Mouse (Mus musculus) adrenal gland, postnatal 10 days (tissue): Measurements from ENCODE around the gene Lrrc2. TPM values are rescaled to one million over a fixed set of nuclear protein-coding genes. Genes with fewer than 3 reads are reported as not detected.

Source experiments
- DNase-seq: peaks from one replicate; pipeline ENCODE4 v3.0.0; 2021; ENCODE audit warnings: mixed read lengths
- long read RNA-seq, 2 experiments: library from polyadenylated mRNA; stranded (forward); transcript quantifications; one replicate each; pipeline ENCODE4 v2.0.0; 2021
- total RNA-seq, 2 experiments: library from RNA; stranded (reverse); gene quantifications; 2 replicates each; pipeline ENCODE4 v1.2.3; 2021

The Lrrc2 gene
- total RNA-seq, result 1 to 10 TPM; 2.2 to 5.4 TPM
- long read RNA-seq, experiment 1, partial matches to known transcripts, result 0 of 4 reads
- long read RNA-seq, experiment 1, other reads (novel, unspliced or antisense), result 4 of 4 reads
- long read RNA-seq, experiment 2, partial matches to known transcripts, result 1 of 1 reads
- long read RNA-seq, experiment 2, other reads (novel, unspliced or antisense), result 0 of 1 reads

DNA sequence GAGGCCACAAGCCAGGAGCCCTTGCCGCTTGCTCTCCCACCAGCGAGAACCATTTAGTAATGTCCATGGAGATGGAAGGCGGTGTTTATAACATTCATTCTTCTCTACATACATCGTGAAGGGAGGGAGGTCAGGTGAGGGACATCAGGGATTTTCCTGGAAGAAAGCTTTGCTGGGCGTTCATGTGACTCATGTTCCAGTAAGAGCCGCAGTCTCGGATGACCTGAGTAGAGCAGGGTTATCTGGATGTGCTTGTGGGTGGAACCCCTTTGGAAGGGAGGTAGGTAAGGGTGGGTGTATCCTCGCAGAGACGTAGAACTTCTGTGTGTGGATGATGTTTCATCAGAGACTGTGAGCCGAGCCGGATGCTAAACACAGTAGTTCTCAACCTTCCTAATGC is at the start of gene Lrrc2:
Lrrc2 (plus strand) TSS at position 149 of the 400 bp plus-strand sequence.
- no peak for DNase-seq

DNA sequence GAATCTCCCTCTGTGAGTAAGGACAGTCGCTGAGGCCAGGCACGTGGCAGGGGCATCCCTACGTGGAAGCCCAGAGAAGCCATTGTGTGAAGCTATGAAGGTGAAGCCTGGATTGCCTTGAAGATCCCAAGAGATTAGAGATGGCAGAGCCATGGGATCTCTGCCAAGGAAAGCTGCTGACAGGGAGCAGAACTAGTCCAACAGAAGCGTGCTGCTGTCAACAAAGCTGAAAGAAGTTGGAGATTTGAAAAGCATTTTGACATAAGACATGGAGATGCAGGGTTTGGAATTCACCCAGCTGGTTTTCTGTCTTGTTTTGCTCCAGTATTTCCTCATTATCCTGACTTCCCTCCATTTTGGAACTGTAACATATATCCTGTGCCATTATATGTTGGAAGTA is 49.1 kb upstream of the Lrrc2 start:
- peak; percentile 34 for DNase-seq

DNA sequence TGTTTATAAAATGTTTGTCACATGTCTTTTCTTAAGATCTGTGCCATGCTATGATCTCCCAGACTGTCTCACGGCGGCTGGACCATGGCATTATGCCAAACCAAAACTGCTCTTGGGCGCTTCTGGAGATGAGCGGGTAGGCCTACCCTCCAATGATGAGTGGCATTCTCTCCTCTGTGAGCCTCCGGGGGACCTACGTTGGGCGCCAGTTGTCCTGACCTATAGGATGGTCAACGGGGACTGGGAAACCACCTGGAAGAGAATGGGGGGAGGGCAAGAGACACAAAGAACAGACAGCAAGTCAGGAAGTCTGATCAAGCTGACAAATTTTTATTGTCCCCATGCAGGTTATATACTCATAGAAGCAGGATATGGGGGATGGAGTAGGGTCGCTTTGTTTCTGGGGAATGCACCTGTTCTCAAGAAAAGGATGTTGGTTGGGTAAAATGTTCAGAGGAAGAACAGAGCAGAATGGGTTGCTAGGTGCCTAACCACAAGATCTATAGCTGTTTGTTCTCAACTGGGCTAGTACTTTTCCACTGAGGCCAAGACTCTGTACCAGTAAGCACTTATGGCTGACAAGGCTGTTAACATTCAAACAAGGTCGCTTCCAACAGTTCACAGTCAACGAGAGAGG is 44.0 kb upstream of the Lrrc2 start:
- no peak for DNase-seq

DNA sequence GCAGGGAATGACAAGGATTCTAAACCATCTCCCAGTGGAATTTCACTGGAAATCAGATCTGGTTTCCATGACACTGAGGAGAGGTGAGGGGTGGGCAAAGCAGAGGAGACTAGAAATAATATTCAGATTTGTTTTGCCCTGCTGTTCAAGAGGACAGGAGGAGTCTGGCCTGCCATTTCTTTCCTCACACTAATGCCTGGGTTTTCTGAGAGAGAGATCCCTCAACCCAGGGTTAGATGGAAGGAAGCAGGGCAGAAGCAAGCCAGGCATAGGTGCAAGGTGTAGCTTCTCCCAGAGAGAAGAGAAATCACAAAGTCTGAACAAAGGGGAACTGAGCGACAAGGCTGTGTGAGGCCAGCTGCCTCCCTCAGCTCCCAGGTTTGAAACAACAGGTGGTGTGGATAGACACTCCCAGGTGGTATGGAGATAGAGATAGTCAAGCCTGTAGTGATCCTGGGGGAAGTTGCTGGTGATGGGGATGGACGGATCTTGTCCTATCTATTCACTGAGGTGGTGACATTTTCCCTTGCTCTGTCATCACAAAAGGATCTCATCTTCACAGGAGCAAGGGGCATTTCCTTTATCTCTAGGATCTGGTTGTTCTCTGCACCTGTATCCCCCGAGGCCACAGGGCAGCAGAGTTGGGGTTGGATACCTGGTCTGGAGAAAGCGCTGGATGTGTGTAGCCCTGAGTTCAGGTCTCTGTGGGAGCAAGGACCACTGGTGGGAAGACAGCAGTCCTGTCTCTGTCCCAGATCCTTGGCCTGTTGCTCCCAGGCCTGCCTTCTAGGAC is 43.3 kb upstream of the Lrrc2 start:
- DNase-seq, result no peak

DNA sequence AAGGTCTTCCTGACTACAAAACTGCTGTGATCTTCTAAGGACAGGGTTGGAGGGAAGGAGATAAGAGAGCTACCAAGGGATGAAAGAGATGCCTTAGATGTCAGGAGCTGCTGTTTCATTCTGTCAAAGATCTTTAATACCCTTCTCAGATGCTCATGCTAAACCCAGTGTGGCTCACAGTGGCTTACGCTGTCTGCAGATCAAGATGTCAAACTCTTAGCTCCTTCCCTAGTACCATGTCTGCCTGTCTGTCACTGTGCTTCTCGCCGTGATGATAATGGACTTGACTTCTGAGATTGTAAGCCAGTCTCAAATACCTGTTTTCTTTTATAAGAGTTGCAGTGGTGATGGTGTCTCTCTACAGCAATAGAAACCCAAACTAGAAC is 42.7 kb upstream of the Lrrc2 start:
- DNase-seq, result no peak

DNA sequence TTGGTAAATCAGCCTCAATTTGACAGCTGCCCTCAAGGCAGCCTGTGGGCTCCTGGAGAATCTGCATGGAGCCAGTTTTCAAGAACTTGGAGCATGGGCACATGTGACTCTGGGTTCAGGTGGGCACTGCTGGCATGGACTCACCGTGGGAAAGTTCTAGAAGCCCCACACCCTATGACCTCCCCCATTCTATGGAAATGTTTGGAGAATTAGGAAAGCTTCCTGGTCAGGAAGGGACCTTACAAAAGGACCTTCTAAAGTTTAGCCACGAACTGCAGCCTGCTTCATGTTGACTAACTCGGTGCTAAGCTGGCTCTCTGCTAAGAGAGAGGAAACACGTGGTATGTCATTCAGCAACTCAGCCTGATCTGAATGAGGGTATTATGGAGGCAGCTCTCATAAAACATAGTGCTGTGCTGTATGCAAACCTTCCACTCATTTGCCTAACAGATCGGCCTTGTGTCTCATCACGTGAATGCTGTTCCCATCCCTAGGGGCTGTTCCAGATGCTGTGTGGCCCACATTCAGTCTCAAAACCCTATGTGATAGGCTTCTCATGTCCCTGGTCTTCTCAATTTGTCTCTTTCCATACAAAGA is 41.9 kb upstream of the Lrrc2 start:
- DNase-seq, result no peak

DNA sequence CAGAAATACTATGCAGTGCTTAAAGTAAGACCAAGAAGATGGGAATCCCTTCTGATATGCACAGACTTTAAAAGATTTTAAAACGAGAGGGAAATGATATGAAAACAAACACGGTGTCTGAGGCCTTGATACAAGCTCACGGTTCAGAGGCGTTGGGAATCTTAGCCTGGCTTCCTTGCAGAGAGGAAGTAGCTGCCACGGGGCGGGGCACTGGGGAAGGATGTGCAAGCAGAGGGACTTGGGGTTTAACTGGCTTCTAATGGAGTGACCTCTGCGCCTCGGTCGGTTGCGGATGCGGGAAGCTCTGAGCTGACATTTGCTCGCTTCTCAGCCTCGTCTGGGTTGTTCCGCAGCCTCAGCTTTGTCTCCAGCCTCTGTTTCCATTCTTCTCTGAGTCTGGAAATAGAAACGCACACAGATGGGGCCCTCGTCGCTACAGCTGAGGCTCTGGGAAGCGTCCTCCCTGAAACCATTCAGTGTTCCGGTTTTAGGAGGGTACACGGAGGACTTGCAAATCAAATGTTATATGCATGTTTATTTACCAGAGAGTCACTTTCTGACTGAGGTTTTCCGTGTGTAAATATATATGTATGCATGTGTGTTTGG is 36.6 kb upstream of the Lrrc2 start:
- DNase-seq, result no peak

DNA sequence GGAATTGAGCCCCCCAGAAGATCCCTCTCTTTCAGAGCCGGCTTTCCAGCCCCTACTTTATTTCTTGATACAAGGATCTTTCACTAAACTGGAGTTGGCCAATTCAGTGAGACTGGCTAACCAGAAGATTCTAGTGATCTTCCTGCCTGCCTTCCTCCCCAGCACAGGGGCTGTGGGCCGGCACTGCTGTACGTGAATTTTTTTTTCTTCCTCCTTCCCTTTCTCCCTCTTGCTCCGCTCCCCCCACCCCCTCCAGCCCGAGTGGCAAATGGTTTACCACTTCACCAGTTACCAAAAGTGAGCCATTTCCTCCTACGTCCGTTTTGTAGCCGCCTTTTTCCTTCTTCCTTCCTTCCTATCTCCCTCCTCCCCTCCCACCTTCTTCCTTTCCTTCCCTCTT is 35.9 kb upstream of the Lrrc2 start:
- DNase-seq, result no peak

DNA sequence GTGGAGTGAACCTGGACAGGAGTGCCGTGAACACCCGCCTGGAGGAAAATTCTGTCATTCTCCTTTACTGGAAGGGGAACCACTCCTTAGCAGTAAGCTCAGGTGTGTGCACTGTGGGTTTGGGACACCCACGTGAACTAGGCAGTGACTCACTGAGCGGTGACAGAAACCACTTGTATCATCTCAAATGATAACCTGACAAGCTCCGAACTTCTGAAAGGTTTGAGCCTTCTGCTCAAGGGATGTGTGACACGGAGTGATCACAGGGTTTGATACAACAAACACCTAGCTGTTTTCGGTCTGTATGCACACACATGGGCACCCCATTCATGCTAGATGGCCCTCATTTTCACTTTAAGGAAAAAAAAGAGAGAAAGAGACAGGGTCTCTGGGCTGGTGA is 34.6 kb upstream of the Lrrc2 start, which contains the start of gene Fam240a:
Fam240a (minus strand) TSS at position 76 of the 400 bp plus-strand sequence.
- no peak for DNase-seq

DNA sequence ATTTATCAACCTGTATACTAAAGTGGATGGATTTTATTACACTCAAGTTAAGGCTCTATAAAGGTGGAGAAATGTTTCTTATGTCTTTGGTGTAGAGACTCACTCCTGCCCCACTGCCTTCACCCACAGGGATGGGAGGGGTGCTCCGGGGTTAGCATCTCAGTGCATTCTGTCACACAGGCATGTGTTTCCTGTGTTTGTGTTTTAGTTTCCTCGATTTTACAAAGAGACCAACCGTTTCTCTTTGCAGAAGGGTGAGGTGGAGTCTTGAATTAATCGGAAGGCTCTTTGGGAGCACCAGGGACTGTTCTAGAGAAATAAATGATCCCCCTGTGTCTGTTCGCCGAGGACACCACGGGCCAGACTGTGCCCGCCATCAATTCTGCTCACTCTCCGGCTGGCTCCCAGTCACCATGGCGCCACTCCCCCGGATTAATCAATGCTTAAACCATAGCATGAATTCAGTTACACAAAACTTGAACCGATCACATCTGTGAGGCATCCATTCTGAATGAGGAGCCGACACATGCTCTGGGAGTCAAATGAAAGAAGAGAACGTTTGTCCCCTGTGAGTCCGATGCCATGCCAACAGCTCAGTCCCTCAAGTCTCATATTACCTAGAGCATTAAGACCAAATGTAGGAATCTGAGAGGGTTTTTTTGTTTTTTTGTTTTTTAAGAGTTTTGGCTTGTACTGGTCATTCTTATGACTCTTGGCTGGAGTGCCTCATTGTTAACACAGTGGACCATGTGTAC is 30.5 kb upstream of the Lrrc2 start:
- DNase-seq, result no peak

DNA sequence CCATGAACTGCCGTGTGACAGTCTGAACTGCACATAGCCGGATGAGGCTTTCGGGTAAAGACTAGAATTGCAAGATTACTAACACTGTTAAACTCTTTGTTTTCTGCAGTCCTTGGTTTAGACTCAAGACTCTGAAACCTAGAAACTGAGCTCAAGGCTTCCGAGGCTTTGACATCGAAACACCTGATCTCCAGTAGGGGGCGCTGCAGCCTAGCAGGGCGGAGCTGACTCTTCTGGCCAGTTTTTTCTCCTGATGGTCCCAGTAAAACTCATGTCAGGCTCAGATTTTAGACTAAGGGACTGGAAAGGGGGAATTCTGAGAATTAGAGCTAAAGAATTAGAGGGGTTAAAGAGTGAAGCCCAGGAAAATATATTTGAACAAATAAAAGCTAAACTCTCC is 28.6 kb upstream of the Lrrc2 start:
- peak; percentile 88 for DNase-seq

DNA sequence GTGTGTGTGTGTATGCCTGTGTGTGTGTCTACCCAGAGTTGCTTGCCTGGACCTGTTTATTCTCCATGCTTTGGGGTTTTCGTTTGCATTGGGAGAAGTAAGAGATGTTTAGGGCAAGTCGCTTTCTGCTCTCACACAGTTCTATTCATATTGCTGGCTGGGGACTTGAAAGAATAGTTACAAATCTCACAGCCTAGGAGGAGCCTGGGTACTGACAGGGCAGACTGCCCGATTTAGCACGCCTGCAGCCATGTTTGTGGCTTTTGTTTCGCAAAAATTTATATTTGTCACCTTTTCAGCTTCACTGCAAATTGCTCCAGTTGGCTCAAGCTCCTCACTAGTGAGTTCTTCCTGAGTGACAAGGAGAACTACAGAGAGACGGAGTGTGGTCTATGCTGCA is 19.8 kb upstream of the Lrrc2 start:
- DNase-seq, result no peak

DNA sequence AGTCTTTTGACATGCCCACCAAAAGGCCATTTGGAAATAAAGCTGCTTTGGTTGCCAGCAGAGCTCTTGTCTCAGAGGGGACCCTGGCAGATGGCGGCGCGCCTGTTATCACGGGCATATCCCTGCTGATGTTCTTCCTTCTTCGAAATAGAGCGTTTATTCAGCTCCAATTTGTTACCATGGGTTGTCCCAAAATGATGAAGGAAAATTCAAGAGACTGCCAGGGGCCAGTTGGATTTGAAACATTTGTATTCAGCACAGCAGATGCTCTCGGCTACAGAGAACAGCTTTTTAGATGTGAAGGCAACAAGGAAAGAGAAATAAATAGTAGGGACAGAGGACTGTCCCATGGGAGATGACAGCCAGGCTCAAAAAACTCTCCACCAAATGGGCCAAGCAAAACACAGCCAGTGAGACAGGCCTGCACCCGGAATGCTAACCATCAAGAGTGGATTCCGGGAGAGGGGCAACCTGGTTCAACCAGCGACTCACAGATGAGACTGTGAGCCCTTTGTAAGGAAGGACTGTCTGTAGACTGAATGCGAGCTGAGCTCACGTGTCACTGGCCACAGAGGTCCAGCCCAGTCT is 17.4 kb upstream of the Lrrc2 start:
- no peak for DNase-seq

DNA sequence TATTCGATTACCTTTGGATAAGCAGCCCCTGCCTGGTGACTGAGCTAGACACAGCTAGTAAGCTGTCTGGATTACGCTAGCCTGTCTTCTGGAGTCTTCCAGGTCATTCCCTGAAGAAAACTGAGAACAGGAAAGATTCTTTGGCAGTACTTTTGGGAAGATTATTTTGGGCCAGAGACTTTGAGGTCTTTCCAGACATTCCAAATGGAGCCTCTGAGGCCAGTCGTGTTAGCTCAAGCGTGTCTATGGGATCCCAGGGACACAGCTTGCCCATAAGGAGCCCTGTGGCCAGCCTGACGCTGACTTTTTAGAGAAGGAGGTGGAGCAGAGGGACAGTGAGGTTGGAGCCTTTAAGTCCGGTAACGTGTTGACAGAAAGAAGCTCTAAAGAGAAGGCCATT is 15.4 kb upstream of the Lrrc2 start:
- no peak for DNase-seq

DNA sequence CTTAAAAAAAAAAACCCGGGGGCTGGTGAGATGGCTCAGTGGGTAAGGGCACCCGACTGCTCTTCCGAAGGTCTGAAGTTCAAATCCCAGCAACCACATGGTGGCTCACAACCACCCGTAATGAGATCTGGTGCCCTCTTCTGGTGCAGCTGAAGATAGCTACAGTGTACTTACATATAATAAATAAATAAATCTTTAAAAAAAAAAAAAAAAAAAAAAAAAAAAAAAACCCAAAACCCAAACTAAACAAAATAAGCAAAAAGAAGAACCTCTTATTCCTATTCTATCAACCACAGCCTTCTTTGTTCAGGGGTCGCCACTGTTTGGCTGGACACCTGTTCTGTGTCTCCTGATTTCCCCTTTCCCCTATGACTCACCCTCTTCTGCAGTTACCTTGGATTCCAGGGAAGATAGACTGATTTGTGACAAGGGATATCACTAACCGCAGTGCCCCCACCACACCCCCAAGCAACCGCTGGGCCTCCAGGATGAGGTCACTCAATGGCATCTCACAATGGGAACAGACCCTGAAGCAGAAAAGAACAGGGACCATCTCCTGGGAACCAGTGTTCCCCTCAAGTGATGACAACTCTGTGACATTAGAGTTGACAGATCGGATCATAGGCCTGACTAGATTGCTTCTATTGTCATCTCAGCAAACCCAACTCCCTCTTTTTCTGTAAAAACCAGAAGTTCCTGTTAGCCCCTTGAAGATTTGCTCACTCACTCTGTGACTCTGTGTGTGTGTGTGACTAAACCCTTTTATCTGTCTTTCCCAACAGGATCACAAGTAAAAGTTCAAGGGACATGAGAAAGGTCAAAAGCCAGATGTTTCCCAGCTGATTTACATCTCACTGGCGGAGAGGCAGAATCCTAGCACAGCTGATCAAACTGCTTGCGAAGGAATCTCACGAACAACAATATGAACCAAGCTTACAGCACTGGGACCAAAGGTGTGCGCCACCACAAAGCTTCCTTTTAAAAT is 13.5 kb upstream of the Lrrc2 start:
- no peak for DNase-seq

DNA sequence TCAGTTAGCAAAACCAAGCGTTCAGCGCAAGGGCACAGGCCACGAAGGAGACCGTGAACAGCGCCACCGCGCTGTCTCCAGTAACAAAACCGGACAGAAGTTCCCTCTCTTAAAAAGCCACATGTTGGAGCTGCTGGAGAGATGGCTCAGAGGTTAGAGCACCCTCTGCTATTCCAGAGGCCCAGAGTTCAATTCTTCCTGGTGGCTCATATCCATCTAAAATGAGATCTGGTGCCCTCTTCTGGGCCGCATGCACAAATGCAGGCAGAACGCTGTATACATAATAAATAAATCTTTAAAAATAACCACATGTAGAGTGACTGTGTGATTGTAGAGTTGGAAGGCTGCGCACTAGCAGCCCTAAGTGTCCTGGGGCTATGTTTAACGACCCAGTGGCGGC is 7.1 kb upstream of the Lrrc2 start:
- no peak for DNase-seq

DNA sequence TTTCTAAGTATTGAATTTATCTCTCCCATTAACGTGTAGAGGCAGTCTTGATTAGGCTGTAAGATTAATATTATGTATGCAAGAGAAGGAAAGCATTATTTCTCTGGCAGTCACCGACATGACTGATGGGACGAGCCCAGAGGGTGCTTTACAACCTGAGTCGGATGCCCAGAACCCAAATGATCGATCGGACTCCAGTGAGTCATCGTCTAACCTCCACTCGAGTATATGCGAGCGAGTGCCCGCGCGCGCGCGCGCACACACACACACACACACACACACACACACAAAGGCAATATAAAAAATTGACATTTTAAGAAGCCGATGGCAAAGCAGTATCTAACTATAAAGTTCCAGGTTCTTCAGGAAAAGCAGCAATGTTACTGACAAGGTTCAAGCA is 6.0 kb upstream of the Lrrc2 start:
- DNase-seq, result no peak

DNA sequence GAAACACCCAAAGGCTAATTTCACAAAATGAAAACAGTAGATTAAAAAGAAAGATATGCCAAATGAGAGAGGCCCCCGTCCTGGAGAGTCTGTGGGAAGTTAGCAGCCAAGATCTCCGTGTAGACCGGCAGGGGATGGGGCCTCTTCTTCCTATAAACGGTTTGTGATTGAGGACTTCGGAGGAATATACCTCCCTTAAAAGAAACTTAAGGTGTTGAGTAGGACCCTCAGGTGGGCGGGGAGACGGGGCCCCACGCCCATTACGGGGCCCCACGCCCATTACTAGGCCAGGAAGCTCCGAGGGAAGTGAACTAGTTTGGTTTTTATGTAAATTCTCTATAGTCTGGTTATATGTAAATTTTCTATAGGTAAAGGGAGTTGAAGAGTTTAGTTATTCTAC is 5.4 kb upstream of the Lrrc2 start, which contains the start of gene Tdgf1:
Tdgf1 (minus strand) TSS at position 233 of the 400 bp plus-strand sequence.
- DNase-seq, result no peak

DNA sequence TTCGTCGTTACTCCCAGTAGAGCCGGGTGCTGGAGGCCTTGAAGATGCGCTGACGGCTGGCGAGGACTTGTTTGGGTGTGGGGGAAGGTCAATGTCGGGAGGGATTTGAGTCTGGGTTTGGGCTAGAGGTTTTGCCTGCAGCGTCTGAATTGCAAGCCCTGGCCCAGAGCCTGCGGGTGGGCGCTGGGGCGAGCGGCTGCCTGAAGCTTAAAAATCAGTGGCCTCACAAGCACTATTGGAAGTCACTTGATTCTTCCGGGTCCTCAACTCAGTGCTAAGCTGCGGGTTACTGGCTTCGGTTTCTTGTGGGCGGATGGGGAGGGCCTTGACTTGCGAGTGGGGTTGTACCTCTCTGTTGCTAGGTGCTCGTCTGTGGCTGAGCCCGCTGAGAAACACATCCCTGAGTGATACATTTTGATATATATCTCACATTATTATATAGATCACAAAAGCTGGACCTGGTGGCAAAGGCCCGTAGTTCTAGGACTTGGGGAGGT is 4.7 kb upstream of the Lrrc2 start:
- peak; percentile 28 for DNase-seq

DNA sequence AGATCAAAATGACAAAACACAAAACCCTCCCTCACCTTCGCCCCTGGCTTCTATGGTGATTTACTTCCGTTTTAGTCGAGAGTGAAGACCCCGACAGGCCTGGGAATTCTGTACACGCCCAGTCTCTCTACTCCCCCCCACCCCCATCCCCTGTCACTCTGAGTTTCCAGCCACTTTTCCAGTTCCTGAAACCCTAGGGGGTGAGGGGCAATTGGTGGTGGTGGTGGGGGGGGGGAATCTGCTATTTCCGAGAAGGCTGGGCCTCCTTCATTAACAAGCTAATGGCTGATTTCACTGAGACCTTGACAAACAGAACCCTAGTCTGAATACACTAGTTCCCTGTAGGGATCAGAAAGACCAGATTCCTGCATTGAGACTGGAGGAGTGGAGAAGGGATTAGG is 4.1 kb upstream of the Lrrc2 start:
- DNase-seq, result no peak
